Mouse (Mus musculus): ENCODE data around the gene Dus2. TPM values are rescaled to one million over a fixed set of nuclear protein-coding genes. Genes with fewer than 3 reads are reported as not detected.

Gene Dus2
- total RNA-seq, 2 experiments from 2014 or later: 18.9 to 20.9 TPM

DNA sequence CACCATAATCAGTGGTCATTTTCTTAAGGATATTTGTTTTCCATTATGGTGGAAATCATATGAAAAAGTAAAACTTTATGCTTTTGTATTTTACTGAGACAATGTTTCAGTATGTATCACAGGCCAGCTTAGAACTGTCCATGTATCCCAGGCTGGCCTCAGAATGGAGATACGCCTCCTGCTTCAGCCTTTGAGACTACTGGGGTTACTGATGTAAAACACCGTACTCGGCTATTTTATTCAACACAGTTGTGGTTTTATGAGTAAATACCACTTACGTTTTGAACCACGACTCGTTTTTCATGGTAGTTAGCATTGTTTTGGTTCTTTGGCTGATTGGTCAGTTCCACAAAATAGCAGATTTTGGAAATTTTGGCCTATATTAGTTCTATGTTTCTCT lies 70.5 kb downstream of the Dus2 start:
- no peak for DNase-seq (ENCODE audit: extremely low spot score in 1 of 2, low spot score in 2 of 2)
- intact Hi-C loops (cut with DNase I): no loop called here

DNA sequence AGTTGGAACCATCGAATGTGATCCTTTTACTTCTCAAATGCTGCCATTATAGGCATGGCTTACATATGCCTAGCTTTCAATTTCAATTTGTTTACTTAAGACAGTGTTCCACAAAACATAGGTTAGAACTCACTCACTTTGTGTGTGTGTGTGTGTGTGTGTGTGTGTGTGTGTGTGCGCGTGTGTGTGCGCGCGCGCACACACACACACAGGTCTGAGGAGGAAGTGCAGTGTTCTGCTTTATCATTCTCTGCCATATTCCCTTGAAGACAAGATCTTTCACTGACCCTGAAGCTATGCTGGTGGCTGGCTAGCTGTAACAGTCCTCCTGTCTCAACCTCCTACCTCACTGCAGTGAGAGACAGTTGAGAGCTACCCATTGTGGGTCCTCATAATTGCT lies 71.9 kb downstream of the Dus2 start:
- intact Hi-C loops (cut with DNase I): no loop called here
- DNase-seq (ENCODE audit: extremely low spot score in 1 of 2, low spot score in 2 of 2): no peak

DNA sequence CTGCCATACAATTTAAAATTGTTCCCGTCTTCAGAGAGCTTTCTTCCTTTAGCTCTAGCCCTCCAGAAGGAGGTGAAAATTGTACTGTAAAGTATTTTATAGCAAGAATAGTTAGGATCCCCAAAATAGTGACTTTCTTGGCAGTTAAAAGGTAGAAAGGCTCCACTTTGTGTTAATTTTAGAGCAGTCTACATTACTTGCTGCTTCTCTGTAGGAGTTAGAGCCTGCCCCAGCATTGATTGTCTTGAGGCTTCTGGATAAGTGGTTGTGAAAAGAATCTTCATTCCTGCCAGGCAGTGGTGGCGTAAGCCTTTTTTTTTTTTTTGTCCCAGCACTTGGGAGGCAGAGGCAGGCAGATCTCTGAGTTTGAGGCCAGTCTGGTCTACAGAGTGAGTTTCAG lies 75.6 kb downstream of the Dus2 start:
- DNase-seq (ENCODE audit: extremely low spot score in 1 of 2, low spot score in 2 of 2): no peak
- intact Hi-C loops (cut with DNase I): no loop called here

DNA sequence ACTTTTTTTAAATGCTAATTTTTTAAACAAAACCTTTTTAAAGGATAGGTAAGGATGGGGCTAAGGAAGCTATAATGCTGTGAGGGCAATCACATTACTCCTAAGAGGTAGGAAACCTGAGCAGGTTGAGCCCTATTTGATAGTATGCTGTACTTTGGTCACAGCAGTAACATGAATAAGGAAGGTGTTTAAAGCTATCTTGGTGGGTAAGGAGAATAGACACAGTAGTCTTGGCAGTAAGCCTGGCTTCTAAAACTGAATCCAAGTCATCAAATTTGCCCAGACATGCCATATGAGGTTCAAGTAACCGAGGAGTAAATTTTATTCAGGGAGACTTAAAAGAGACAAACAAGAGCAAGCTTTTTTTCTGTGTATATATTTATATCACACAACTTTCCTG lies 78.4 kb downstream of the Dus2 start:
- peak in 1 of 2 experiments; percentile 34 for DNase-seq (ENCODE audit: extremely low spot score in 1 of 2, low spot score in 2 of 2)

DNA sequence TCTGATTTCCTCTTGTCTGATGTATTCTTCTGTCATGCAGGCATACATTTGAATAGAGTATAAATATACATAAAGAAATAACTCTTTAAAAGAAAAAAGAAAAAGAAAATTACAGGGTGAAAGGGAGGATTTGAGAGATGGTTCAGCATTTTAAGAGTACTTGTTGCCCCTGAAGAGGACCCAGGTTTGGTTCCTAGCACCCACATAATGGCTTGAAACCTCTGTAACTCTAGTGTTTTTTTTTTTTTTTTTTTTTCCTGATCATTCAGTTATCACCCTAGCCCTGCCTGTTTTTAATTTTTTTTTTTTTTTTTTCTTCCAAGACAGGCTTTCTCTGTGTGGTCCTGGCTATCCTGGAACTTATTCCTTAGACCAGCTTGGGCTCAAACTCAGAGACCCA lies 81.0 kb downstream of the Dus2 start:
- no peak for DNase-seq (ENCODE audit: extremely low spot score in 1 of 2, low spot score in 2 of 2)
- intact Hi-C loops (cut with DNase I): no loop called here

More for the DNA sequence above, 78.4 kb downstream of the Dus2 start:
- intact Hi-C loops (cut with DNase I): no loop called here

DNA sequence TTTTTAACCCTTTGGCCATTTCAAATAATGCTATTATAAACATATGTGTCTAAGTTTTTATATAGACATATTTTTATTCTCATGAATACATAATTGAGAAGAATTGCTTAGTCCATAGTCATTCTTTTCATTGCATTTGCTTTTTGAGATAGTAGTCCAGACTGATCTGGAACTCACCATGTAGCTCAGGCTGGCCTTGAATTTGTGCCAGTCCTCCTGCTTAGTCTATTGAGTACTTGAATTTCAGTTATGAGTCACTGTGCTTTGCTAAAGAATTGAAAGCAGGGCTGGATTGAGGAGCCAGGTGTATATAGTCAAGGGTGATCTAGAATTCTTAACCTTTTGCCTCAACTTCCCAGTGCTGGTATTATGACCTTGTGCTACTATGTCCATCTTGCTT lies 83.1 kb downstream of the Dus2 start:
- intact Hi-C loops (cut with DNase I): no loop called here
- DNase-seq (ENCODE audit: extremely low spot score in 1 of 2, low spot score in 2 of 2): no peak

DNA sequence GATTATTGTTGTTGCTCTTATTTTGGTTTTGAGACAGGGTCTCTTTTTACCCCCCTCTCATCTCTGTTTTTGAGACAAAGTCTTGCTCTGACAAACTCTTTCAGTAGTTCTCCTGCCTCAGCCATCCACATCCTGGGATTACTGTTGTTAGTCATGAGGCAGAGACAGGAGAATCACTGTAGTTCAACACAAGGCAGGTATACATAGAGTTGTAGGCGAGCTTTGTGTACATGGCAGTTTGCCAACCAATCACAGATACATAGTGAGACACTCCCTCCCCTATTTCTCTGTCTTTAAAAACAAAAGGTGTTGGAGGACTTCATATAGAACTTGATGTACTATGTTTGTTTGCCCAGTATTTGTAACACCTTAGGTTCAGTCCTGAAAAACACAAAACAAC lies 83.5 kb downstream of the Dus2 start:
- intact Hi-C loops (cut with DNase I): no loop called here
- no peak for DNase-seq (ENCODE audit: extremely low spot score in 1 of 2, low spot score in 2 of 2)

GRCm38 (mm10) chr8:106075161-106075862 lies 84.2 kb downstream of the Dus2 start:
- DNase-seq (ENCODE audit: extremely low spot score in 1 of 2, low spot score in 2 of 2): peak in 1 of 2 experiments; percentile 52
- intact Hi-C loops (cut with DNase I): no loop called here

DNA sequence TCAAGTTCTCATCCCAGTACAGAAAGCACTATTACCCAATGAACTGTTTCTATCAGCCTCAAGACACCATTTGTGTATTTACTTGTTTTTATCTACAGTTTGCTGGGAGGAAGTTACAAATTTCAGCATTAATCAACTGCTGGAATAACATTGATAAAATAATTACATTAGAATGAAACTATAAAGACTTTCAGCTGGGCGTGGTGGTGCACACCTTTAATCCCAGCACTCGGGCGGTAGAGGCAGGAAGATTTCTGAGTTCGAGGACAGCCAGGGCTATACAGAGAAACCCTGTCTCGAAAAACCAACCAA lies 84.7 kb downstream of the Dus2 start:
- intact Hi-C loops (cut with DNase I): no loop called here
- no peak for DNase-seq (ENCODE audit: extremely low spot score in 1 of 2, low spot score in 2 of 2)

- DNase-seq (ENCODE audit: extremely low spot score in 1 of 2, low spot score in 2 of 2): peak in 1 of 2 experiments; percentile 33
- intact Hi-C loops (cut with DNase I): no loop called here
Measured at GRCm38 (mm10) chr8:106076612-106077011, 85.5 kb downstream of the Dus2 start.

DNA sequence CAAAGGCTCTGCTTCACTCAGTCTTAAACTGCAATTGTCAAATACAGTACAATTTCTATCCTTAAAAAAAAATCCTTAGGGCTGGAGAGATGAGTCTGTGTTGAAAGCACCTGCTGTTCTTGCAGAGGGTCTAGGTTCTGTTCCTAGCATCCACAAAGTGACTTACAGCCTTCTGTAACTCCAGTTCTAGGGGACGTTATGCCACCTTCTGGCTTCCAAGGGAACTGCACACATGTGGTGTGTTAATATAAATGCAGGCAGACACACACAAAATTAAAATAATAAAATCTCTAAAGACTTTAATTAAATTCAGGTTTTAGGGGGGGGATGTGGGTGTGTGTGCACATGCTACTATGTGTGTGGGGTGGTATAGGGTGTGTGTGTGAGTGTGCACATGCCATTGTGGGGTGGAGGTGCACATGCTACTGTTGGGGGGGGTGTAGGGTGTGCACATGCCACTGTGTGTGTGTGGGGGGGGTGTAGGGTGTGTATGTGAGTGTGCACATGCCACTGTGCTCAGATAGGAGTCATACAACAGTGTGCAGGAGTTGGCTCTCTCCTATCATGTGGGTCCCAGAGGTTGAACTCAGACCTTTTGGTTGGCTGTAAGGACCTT lies 86.4 kb downstream of the Dus2 start:
- no peak for DNase-seq (ENCODE audit: extremely low spot score in 1 of 2, low spot score in 2 of 2)
- intact Hi-C loops (cut with DNase I): no loop called here

GRCm38 (mm10) chr8:106102321-106102720 lies 111.2 kb downstream of the Dus2 start:
- DNase-seq (ENCODE audit: extremely low spot score in 1 of 2, low spot score in 2 of 2): no peak
- intact Hi-C loops (cut with DNase I): no loop called here

Small RNA genes within 50 kb of the gene (microRNA-seq; reads per million reads assigned to microRNA genes)
- not detected for gene Mir7074

Other genes starting within 250 kb of the Dus2 start
- 10 to 100 TPM; 26.3 to 36.3 TPM for gene Gfod2, start 232.7 kb upstream of the Dus2 start, total RNA-seq (2021)
- gene Ranbp10, start 164.0 kb upstream of the Dus2 start, total RNA-seq (2021): 10 to 100 TPM; 23.0 to 23.7 TPM
- not detected for gene Tsnaxip1, start 163.6 kb upstream of the Dus2 start, total RNA-seq (2021)
- 10 to 100 TPM; 23.7 to 26.0 TPM for gene Cenpt, start 138.1 kb upstream of the Dus2 start, total RNA-seq (2021)
- gene Thap11, start 136.2 kb upstream of the Dus2 start, total RNA-seq (2021): 10 to 100 TPM; 33.2 to 34.9 TPM
- 10 to 100 TPM; 28.7 to 38.1 TPM for gene Nutf2, start 130.8 kb upstream of the Dus2 start, total RNA-seq (2021)
- 10 to 100 TPM; 62.7 to 66.5 TPM for gene Edc4, start 110.5 kb upstream of the Dus2 start, total RNA-seq (2021)
- gene Nrn1l, start 97.8 kb upstream of the Dus2 start, total RNA-seq (2021): under 1 TPM in 1 of 2 experiments, not detected in 1; 0.97 TPM
- 1 to 10 TPM; 7.9 to 8.8 TPM for gene Pskh1, start 90.9 kb upstream of the Dus2 start, total RNA-seq (2021)
- gene Ctrl, start 57.5 kb upstream of the Dus2 start, total RNA-seq (2021): 1 to 10 TPM in 1 of 2 experiments, under 1 TPM in 1; 0.90 to 1.5 TPM
- 10 to 100 TPM; 74.6 to 80.0 TPM for gene Psmb10, start 52.9 kb upstream of the Dus2 start, total RNA-seq (2021)
- gene Lcat, start 48.0 kb upstream of the Dus2 start, total RNA-seq (2021): 10 to 100 TPM; 13.0 to 14.1 TPM
- 10 to 100 TPM; 20.4 to 20.9 TPM for gene Slc12a4, start 25.2 kb upstream of the Dus2 start, total RNA-seq (2021)
- not detected for gene Dpep3, start 11.9 kb upstream of the Dus2 start, total RNA-seq (2021)
- gene Dpep2nb, start 14.6 kb downstream of the Dus2 start, total RNA-seq (2021): not detected
- 10 to 100 TPM; 14.3 to 15.2 TPM for gene Ddx28, start 20.5 kb downstream of the Dus2 start, total RNA-seq (2021)
- 10 to 100 TPM; 10.9 to 12.1 TPM for gene Nfatc3, start 67.5 kb downstream of the Dus2 start, total RNA-seq (2021)
- gene Esrp2, start 145.6 kb downstream of the Dus2 start, total RNA-seq (2021): not detected
- gene Pla2g15, start 159.1 kb downstream of the Dus2 start, total RNA-seq (2021): 10 to 100 TPM; 24.6 to 25.3 TPM
- gene Slc7a6, start 177.5 kb downstream of the Dus2 start, total RNA-seq (2021): 10 to 100 TPM; 28.5 to 29.2 TPM
- gene Slc7a6os, start 219.6 kb downstream of the Dus2 start, total RNA-seq (2021): 10 to 100 TPM; 28.8 to 30.4 TPM
- 10 to 100 TPM; 42.5 to 43.2 TPM for gene Prmt7, start 219.6 kb downstream of the Dus2 start, total RNA-seq (2021)